21 mouse cellular contexts compared by ENCODE assay signal in genomic region chr5:98466882-98467535, GRCm38 (mm10).
"Had no signal": no experiment of that assay in that cellular context is flagged by ENCODE, and none has a peak within 500 bp of the region (broad histone marks: within the 10 kb centered on the region; RNA-seq: fewer than 3 reads in every experiment).

No protein-coding gene starts in this region.

- H3K9ac ChIP-seq: limb, embryonic 12.5 days; limb, embryonic 15.5 days; liver, embryonic 14.5 days; liver, postnatal 0 days; lung, embryonic 15.5 days; neural tube, embryonic 12.5 days; stomach, embryonic 15.5 days had no signal

- H3K36me3 ChIP-seq: limb, embryonic 12.5 days; limb, embryonic 15.5 days; lung, embryonic 15.5 days; neural tube, embryonic 12.5 days; stomach, embryonic 15.5 days had no signal

- H3K4me1 ChIP-seq: limb, embryonic 12.5 days; limb, embryonic 15.5 days; lung, embryonic 15.5 days; megakaryocyte, embryonic 14.5 days; neural tube, embryonic 12.5 days; stomach, embryonic 15.5 days had no signal

- H3K9me3 ChIP-seq: limb, embryonic 12.5 days; limb, embryonic 15.5 days; lung, embryonic 15.5 days; neural tube, embryonic 12.5 days; stomach, embryonic 15.5 days had no signal

- H3K4me2 ChIP-seq: limb, embryonic 12.5 days; limb, embryonic 15.5 days; liver, embryonic 11.5 days; lung, embryonic 15.5 days; midbrain, embryonic 11.5 days; neural tube, embryonic 12.5 days; stomach, embryonic 15.5 days had no signal

- ATAC-seq: intestine, embryonic 16.5 days; liver, postnatal 0 days had no signal

- DNase-seq: kidney, adult 8-10 months; kidney, postnatal 10 days; left cerebral cortex, postnatal 4 days; liver, postnatal 0 days; lung, postnatal 10 days; lung, postnatal 36 days; midbrain, embryonic 14.5 days; retina, postnatal 1 day; right cerebral cortex, postnatal 25 days; spleen, adult 18-20 months; thymus, postnatal 25 days had no signal

- H3K27ac ChIP-seq: limb, embryonic 12.5 days; limb, embryonic 15.5 days; liver, embryonic 14.5 days; lung, embryonic 15.5 days; neural tube, embryonic 12.5 days; stomach, embryonic 15.5 days had no signal

- H3K4me3 ChIP-seq: limb, embryonic 12.5 days; limb, embryonic 15.5 days; lung, embryonic 15.5 days; megakaryocyte, embryonic 14.5 days; neural tube, embryonic 12.5 days; stomach, embryonic 15.5 days had no signal

- H3K27me3 ChIP-seq: limb, embryonic 12.5 days; limb, embryonic 15.5 days; lung, embryonic 15.5 days; megakaryocyte, embryonic 14.5 days; neural tube, embryonic 12.5 days; stomach, embryonic 15.5 days had no signal
